Mouse (Mus musculus): ENCODE results near the gene Popdc2. TPM values are rescaled to one million over a fixed set of nuclear protein-coding genes. Genes with fewer than 3 reads are reported as not detected.

The Popdc2 gene
- polyA plus RNA-seq, 1 experiment from 2014 or later: 0.59 TPM

DNA sequence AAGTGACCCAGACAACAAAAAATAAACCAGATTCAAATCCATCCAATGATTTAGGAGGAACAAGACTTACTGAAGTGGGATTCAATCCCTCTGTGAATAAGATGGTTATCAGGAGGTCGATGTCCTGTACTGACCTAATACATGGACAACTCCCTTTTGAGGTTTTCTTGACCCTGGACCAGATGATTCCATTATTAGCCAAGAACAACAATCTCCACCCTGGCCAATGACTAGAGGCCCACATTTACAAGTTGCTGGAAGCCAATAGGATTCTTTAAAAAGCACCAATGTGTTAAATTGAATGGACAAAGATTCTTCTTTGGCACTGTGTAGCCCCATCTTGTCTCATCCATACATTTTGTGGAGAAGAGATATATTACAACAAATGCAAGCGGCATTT lies 63.4 kb downstream of the Popdc2 start:
- Histone ChIP-seq H3K27ac (ENCODE audit: low read depth, low read length) (no peak overlapping the region), H3K4me2 (no peak overlapping the region), H3K4me1 (ENCODE audit: control insufficient read depth, insufficient read depth, low read length) (no peaks in the 10 kb centered on the region), H3K9ac (ENCODE audit: low read length) (no peak overlapping the region), H3K27me3 (ENCODE audit: control insufficient read depth, insufficient read depth, low read length) (no peaks in the 10 kb centered on the region), H3K36me3 (ENCODE audit: control insufficient read depth, insufficient read depth, low read length) (no peaks in the 10 kb centered on the region), H3K4me3 (ENCODE audit: low read depth, low read length) (no peak overlapping the region), H3K9me3 (ENCODE audit: control insufficient read depth, low read length) (no peaks in the 10 kb centered on the region)
- DNase-seq (ENCODE audit: low spot score, missing footprints) (peak; percentile 72), ATAC-seq (ENCODE audit: low FRiP score) (no peak)
- WGBS: 93% methylated on average over 2 of the region's 2 CpGs

DNA sequence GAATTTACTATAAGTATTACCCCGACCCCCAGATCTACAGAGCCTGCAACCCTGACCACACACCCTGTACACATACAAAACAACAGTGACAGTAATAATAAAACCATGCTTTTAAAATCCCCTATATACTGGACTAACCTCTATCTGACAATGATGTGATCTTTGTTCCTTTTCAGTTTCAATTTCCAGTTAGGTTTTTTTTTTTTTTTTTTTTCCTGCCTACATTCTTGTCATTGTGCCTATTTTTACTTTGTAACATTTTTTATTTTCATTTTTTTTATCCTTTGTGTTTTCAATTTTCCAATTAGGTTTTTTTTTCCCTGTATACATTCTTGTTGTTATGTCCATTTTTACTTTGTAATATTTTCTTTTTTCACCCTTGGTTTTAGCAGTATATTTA lies 63.8 kb downstream of the Popdc2 start:
- H3K36me3 ChIP-seq (ENCODE audit: control insufficient read depth, insufficient read depth, low read length): no peaks in the 10 kb centered on the region
- no peak overlapping the region for H3K4me2 ChIP-seq
- no peak overlapping the region for H3K9ac ChIP-seq (ENCODE audit: low read length)
- H3K4me1 ChIP-seq (ENCODE audit: control insufficient read depth, insufficient read depth, low read length): no peaks in the 10 kb centered on the region
- no peaks in the 10 kb centered on the region for H3K9me3 ChIP-seq (ENCODE audit: control insufficient read depth, low read length)
- ATAC-seq (ENCODE audit: low FRiP score) (no peak), DNase-seq (ENCODE audit: low spot score, missing footprints) (no peak)
- H3K27ac ChIP-seq (ENCODE audit: low read depth, low read length): no peak overlapping the region
- WGBS: 86% methylated on average over 1 of the region's 1 CpGs
- no peaks in the 10 kb centered on the region for H3K27me3 ChIP-seq (ENCODE audit: control insufficient read depth, insufficient read depth, low read length)
- no peak overlapping the region for H3K4me3 ChIP-seq (ENCODE audit: low read depth, low read length)

Other genes starting within 250 kb of the Popdc2 start
- gene Nr1i2, start 67.4 kb upstream of the Popdc2 start, polyA plus RNA-seq (2014; fragmentation: Nextera tagmentation; extraction: Ambion mirVana): not detected in 2 replicates
- 0.32 and 0.60 TPM in 2 replicates for gene Maats1, start 20.1 kb upstream of the Popdc2 start, polyA plus RNA-seq (2014; fragmentation: Nextera tagmentation; extraction: Ambion mirVana)
- 122 and 124 TPM in 2 replicates for gene Cox17, start 15.2 kb upstream of the Popdc2 start, polyA plus RNA-seq (2014; fragmentation: Nextera tagmentation; extraction: Ambion mirVana)
- gene Gm21987, start 15.2 kb upstream of the Popdc2 start, polyA plus RNA-seq (2014; fragmentation: Nextera tagmentation; extraction: Ambion mirVana): not detected in 2 replicates
- gene Pla1a, start 70.9 kb downstream of the Popdc2 start, polyA plus RNA-seq (2014; fragmentation: Nextera tagmentation; extraction: Ambion mirVana): 0.23 and 0.59 TPM in 2 replicates
- 122 and 134 TPM in 2 replicates for gene Adprh, start 90.5 kb downstream of the Popdc2 start, polyA plus RNA-seq (2014; fragmentation: Nextera tagmentation; extraction: Ambion mirVana)
- gene Cd80, start 93.4 kb downstream of the Popdc2 start, polyA plus RNA-seq (2014; fragmentation: Nextera tagmentation; extraction: Ambion mirVana): 0.42 and 0.65 TPM in 2 replicates
- gene Timmdc1, start 160.5 kb downstream of the Popdc2 start, polyA plus RNA-seq (2014; fragmentation: Nextera tagmentation; extraction: Ambion mirVana): 27.6 and 29.2 TPM in 2 replicates
- 68.4 and 75.9 TPM in 2 replicates for gene Poglut1, start 188.0 kb downstream of the Popdc2 start, polyA plus RNA-seq (2014; fragmentation: Nextera tagmentation; extraction: Ambion mirVana)
- 79.4 and 80.5 TPM in 2 replicates for gene Tmem39a, start 196.5 kb downstream of the Popdc2 start, polyA plus RNA-seq (2014; fragmentation: Nextera tagmentation; extraction: Ambion mirVana)